Mouse (Mus musculus) neural tube, embryonic 13.5 days (tissue): ENCODE data around the gene Grb7. TPM values are rescaled to one million over a fixed set of nuclear protein-coding genes. Genes with fewer than 3 reads are reported as not detected.
A peak's percentile ranks its signal among the peaks of the same experiment; 100 is the strongest.

ENCODE experiments used
- ATAC-seq: fragments of 200-750 bp; cut with Nextera tagmentation; 2 replicates; pipeline ENCODE4 v1.8.0; 2017; ENCODE audit warnings: low read depth, mild to moderate bottlenecking, moderate TSS enrichment, moderate library complexity
- H3K27ac ChIP-seq: fragments of 300-500 bp; sonication (generic); replicated peaks from 2 replicates; pipeline ENCODE4 v1.5.1; 2015; ENCODE audit warnings: moderate library complexity, mild to moderate bottlenecking, inconsistent platforms
- H3K27me3 ChIP-seq: fragments of 300-500 bp; sonication (generic); 2 replicates; pipeline ENCODE4 v1.6.1; 2015; ENCODE audit warnings: mild to moderate bottlenecking, inconsistent platforms
- H3K36me3 ChIP-seq: fragments of 300-500 bp; sonication (generic); 2 replicates; pipeline ENCODE4 v1.6.1; 2015; ENCODE audit warnings: mild to moderate bottlenecking, inconsistent platforms
- H3K4me1 ChIP-seq: fragments of 300-500 bp; sonication (generic); replicated peaks from 2 replicates; pipeline ENCODE4 v1.6.1; 2015; ENCODE audit warnings: inconsistent platforms
- H3K4me2 ChIP-seq: fragments of 300-500 bp; sonication (generic); 2 replicates; pipeline ENCODE4 v1.6.1; 2015; ENCODE audit warnings: inconsistent platforms, mild to moderate bottlenecking, moderate library complexity
- H3K4me3 ChIP-seq: fragments of 300-500 bp; sonication (generic); 2 replicates; pipeline ENCODE4 v1.5.1; 2015; ENCODE audit warnings: mild to moderate bottlenecking, inconsistent platforms
- H3K9ac ChIP-seq: fragments of 300-500 bp; sonication (generic); 2 replicates; pipeline ENCODE4 v1.6.1; 2015; ENCODE audit warnings: moderate library complexity, mild to moderate bottlenecking, inconsistent platforms
- H3K9me3 ChIP-seq: fragments of 300-500 bp; sonication (generic); 2 replicates; pipeline ENCODE4 v1.6.1; 2016; ENCODE audit warnings: inconsistent platforms
- WGBS: fragments of 180-500 bp; shearing (Covaris S2); methylation state at CpG from one replicate; pipeline ENCODE4 v1.1.7; 2015; 5-methylcytosine and 5-hydroxymethylcytosine counted together
- polyA plus RNA-seq: library from polyadenylated mRNA; unstranded; fragments of >200 nt; fragmentation: Nextera tagmentation; extraction: Ambion mirVana; gene quantifications from 2 replicates; pipeline ENCODE4 v1.2.1, GENCODE M21; 2015

Gene Grb7
- polyA plus RNA-seq: 0.47 and 0.80 TPM in 2 replicates

GRCm38 (mm10) chr11:98446213-98446561, at the start of gene Grb7:
Grb7 (plus strand) TSS chr11:98446394.
- Histone ChIP-seq H3K4me3 (no peak within 1 kb of the TSS), H3K4me1 (peaks cover 14% of the 10 kb centered on the region; the same call in 1 of the 2 replicates), H3K36me3 (no peaks in the 10 kb centered on the region), H3K27me3 (peaks cover 47% of the 10 kb centered on the region), H3K27ac (no peak within 1 kb of the TSS), H3K9ac (0 out of 2 replicates have a peak within 1 kb of the TSS, but pooled peaks have one; percentile 18), H3K9me3 (no peaks in the 10 kb centered on the region), H3K4me2 (peak within 1 kb of the TSS; percentile 8; the same call in 1 of the 2 replicates)
- no peak for ATAC-seq
- WGBS: 19% methylated on average over 5 of the region's 5 CpGs

- H3K36me3 ChIP-seq: no peaks in the 10 kb centered on the region; the same call in 1 of the 2 replicates
- WGBS: 89% methylated on average over 7 of the region's 7 CpGs
- no peak for ATAC-seq
These were observed 48.2 kb upstream of the Grb7 start for GRCm38 (mm10) chr11:98397946-98398345.

GRCm38 (mm10) chr11:98400161-98400726, 46.0 kb upstream of the Grb7 start, which contains the start of gene Pgap3:
Pgap3 (minus strand) TSS chr11:98400490.
- Histone ChIP-seq H3K36me3 (no peaks in the 10 kb centered on the region; the same call in 1 of the 2 replicates), H3K4me3 (peak within 1 kb of the TSS; percentile 63), H3K27ac (peak within 1 kb of the TSS; percentile 98), H3K9ac (peak within 1 kb of the TSS; percentile 80), H3K4me1 (peaks cover 17% of the 10 kb centered on the region), H3K4me2 (peak within 1 kb of the TSS; percentile 74), H3K9me3 (no peaks in the 10 kb centered on the region), H3K27me3 (peaks cover 14% of the 10 kb centered on the region)
- ATAC-seq: peak; percentile 94
- under 1% methylated on average over 40 of the region's 40 CpGs for whole genome bisulfite sequencing

More at GRCm38 (mm10) chr11:98397946-98398345, 48.2 kb upstream of the Grb7 start:
- H3K9ac ChIP-seq: no peak overlapping the region
- H3K4me2 ChIP-seq: no peak overlapping the region
- no peak overlapping the region for H3K27ac ChIP-seq
- H3K4me1 ChIP-seq: peaks cover 35% of the 10 kb centered on the region
- H3K9me3 ChIP-seq: no peaks in the 10 kb centered on the region
- H3K27me3 ChIP-seq: peaks cover 4% of the 10 kb centered on the region; the same call in 1 of the 2 replicates
- H3K4me3 ChIP-seq: no peak overlapping the region

GRCm38 (mm10) chr11:98400816-98401215, 45.4 kb upstream of the Grb7 start:
- 61% methylated on average over 3 of the region's 3 CpGs for WGBS
- Histone ChIP-seq H3K9me3 (no peaks in the 10 kb centered on the region), H3K4me2 (peak overlapping the region; percentile 74)

GRCm38 (mm10) chr11:98406621-98407020, 39.6 kb upstream of the Grb7 start:
- Histone ChIP-seq H3K27me3 (peaks cover 36% of the 10 kb centered on the region), H3K4me1 (peaks cover 12% of the 10 kb centered on the region), H3K27ac (no peak overlapping the region), H3K9ac (no peak overlapping the region), H3K36me3 (no peaks in the 10 kb centered on the region), H3K9me3 (no peaks in the 10 kb centered on the region), H3K4me2 (no peak overlapping the region), H3K4me3 (no peak overlapping the region)
- no peak for ATAC-seq
- 74% methylated on average over 6 of the region's 6 CpGs for WGBS

More at GRCm38 (mm10) chr11:98400816-98401215, 45.4 kb upstream of the Grb7 start:
- Histone ChIP-seq H3K27me3 (peaks cover 14% of the 10 kb centered on the region), H3K36me3 (no peaks in the 10 kb centered on the region; the same call in 1 of the 2 replicates), H3K4me3 (peak overlapping the region; percentile 63), H3K4me1 (peaks cover 16% of the 10 kb centered on the region), H3K27ac (peak overlapping the region; percentile 98; the same call in 1 of the 2 replicates), H3K9ac (peak overlapping the region; percentile 80)
- 0 out of 2 replicates have a peak, but pooled peaks have one; percentile 9 for ATAC-seq

- peak overlapping the region; percentile 52 for H3K9ac ChIP-seq
- H3K4me2 ChIP-seq: peak overlapping the region; percentile 31
- H3K36me3 ChIP-seq: no peaks in the 10 kb centered on the region
- H3K27ac ChIP-seq: peak overlapping the region; percentile 35
- H3K9me3 ChIP-seq: no peaks in the 10 kb centered on the region
- 54% methylated on average over 8 of the region's 8 CpGs for WGBS
- peaks cover 41% of the 10 kb centered on the region for H3K27me3 ChIP-seq
- no peak overlapping the region for H3K4me3 ChIP-seq
- H3K4me1 ChIP-seq: peaks cover 35% of the 10 kb centered on the region
- ATAC-seq: no peak
These were observed 37.3 kb upstream of the Grb7 start for GRCm38 (mm10) chr11:98408872-98409271.

GRCm38 (mm10) chr11:98409341-98409822, 36.8 kb upstream of the Grb7 start:
- Histone ChIP-seq H3K36me3 (no peaks in the 10 kb centered on the region), H3K4me3 (no peak overlapping the region), H3K27ac (peak overlapping the region; percentile 35), H3K27me3 (peaks cover 45% of the 10 kb centered on the region), H3K9me3 (no peaks in the 10 kb centered on the region), H3K4me2 (peak overlapping the region; percentile 31), H3K9ac (peak overlapping the region; percentile 52; the same call in 1 of the 2 replicates), H3K4me1 (peaks cover 40% of the 10 kb centered on the region)
- WGBS: 3% methylated on average over 10 of the region's 10 CpGs
- ATAC-seq: peak; percentile 57; the same call in 1 of the 2 replicates

- peak within 1 kb of the TSS; percentile 84 for H3K27ac ChIP-seq
- peak within 1 kb of the TSS; percentile 64 for H3K4me3 ChIP-seq
- peaks cover 47% of the 10 kb centered on the region for H3K27me3 ChIP-seq
- ATAC-seq: peak; percentile 60
- H3K36me3 ChIP-seq: no peaks in the 10 kb centered on the region
- WGBS: 1% methylated on average over 47 of the region's 49 CpGs
- H3K9ac ChIP-seq: peak within 1 kb of the TSS; percentile 82
- H3K4me2 ChIP-seq: peak within 1 kb of the TSS; percentile 96
- H3K4me1 ChIP-seq: peaks cover 51% of the 10 kb centered on the region
- no peaks in the 10 kb centered on the region for H3K9me3 ChIP-seq
These were observed 33.9 kb upstream of the Grb7 start, which contains the start of gene Erbb2 for GRCm38 (mm10) chr11:98412273-98412796. Erbb2 (plus strand) TSS chr11:98412470.

GRCm38 (mm10) chr11:98412797-98413301, 33.3 kb upstream of the Grb7 start:
- peaks cover 51% of the 10 kb centered on the region for H3K4me1 ChIP-seq
- peak overlapping the region; percentile 84 for H3K27ac ChIP-seq
- no peaks in the 10 kb centered on the region for H3K36me3 ChIP-seq
- peak overlapping the region; percentile 82 for H3K9ac ChIP-seq
- under 1% methylated on average over 40 of the region's 40 CpGs for WGBS
- H3K4me2 ChIP-seq: peak overlapping the region; percentile 96
- H3K27me3 ChIP-seq: peaks cover 47% of the 10 kb centered on the region
- H3K4me3 ChIP-seq: peak overlapping the region; percentile 64
- H3K9me3 ChIP-seq: no peaks in the 10 kb centered on the region
- ATAC-seq: peak; percentile 62

- H3K27ac ChIP-seq: 0 out of 2 replicates have a peak overlapping the region, but pooled peaks have one; percentile 3
- H3K4me1 ChIP-seq: peaks cover 50% of the 10 kb centered on the region
- WGBS: 17% methylated on average over 7 of the region's 7 CpGs
- H3K9ac ChIP-seq: peak overlapping the region; percentile 82
- H3K4me2 ChIP-seq: peak overlapping the region; percentile 96
- H3K9me3 ChIP-seq: no peaks in the 10 kb centered on the region
- no peak for ATAC-seq
- H3K4me3 ChIP-seq: peak overlapping the region; percentile 64
- H3K36me3 ChIP-seq: no peaks in the 10 kb centered on the region
- peaks cover 47% of the 10 kb centered on the region for H3K27me3 ChIP-seq
These were observed 32.5 kb upstream of the Grb7 start for GRCm38 (mm10) chr11:98413731-98414130.

GRCm38 (mm10) chr11:98414162-98414561, 32.0 kb upstream of the Grb7 start:
- Histone ChIP-seq H3K27me3 (peaks cover 47% of the 10 kb centered on the region), H3K4me2 (peak overlapping the region; percentile 96), H3K9me3 (no peaks in the 10 kb centered on the region), H3K4me1 (peaks cover 46% of the 10 kb centered on the region), H3K27ac (no peak overlapping the region), H3K36me3 (no peaks in the 10 kb centered on the region), H3K4me3 (peak overlapping the region; percentile 64), H3K9ac (peak overlapping the region; percentile 82; the same call in 1 of the 2 replicates)
- 5% methylated on average over 2 of the region's 2 CpGs for WGBS
- no peak; the same call in 1 of the 2 replicates for ATAC-seq

GRCm38 (mm10) chr11:98417074-98417473, 29.1 kb upstream of the Grb7 start:
- H3K9me3 ChIP-seq: no peaks in the 10 kb centered on the region
- WGBS: 93% methylated on average over 1 of the region's 1 CpGs
- no peak overlapping the region for H3K4me2 ChIP-seq
- H3K27me3 ChIP-seq: peaks cover 21% of the 10 kb centered on the region
- peaks cover 35% of the 10 kb centered on the region for H3K4me1 ChIP-seq
- no peak for ATAC-seq
- no peaks in the 10 kb centered on the region for H3K36me3 ChIP-seq
- H3K9ac ChIP-seq: no peak overlapping the region
- H3K27ac ChIP-seq: no peak overlapping the region
- no peak overlapping the region for H3K4me3 ChIP-seq
